ENCODE assay signal across 12 mouse cellular contexts in the genomic region with DNA sequence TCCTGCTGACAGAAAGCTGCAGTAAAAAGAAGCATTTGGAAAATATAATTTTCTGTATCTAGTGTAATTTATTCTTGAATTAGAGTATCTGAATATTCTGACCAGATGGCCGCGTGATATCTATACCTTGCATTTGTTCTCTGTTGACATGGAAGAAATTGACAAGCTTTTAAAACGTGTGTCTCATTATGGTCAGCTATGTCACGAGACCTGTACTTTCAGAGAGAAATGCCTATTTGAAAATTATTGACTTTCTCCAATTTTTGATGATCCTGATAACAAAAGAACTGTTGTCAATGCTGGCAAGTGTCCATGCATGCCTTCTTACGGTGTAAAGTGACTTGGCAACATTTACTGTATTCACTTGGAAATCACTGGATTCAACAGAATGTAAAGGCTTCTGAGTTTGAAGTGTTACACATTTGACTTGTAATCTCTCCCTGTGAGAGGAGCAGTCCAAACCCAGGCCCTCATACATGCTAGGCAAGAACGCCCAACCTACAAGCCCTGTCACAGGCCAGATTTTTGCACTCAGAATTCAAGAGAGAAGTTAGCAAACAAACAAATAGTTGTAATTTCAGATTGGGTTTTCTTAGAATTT. TPM values are rescaled to one million over a fixed set of nuclear protein-coding genes. Genes with fewer than 3 reads are reported as not detected.
DNase-seq lines count a peak whose midpoint lies in the region; ATAC-seq and TF ChIP-seq lines count a peak whose summit lies in the region.
"Had no signal": no experiment of that assay in that cellular context is flagged by ENCODE, and none has a peak within 500 bp of the region (broad histone marks: within the 10 kb centered on the region; RNA-seq: fewer than 3 reads in every experiment).

No protein-coding gene starts in this region.

- H3K4me2 ChIP-seq in heart, embryonic 12.5 days, result peak overlapping the region; percentile 29; the same call in 1 of the 2 replicates
- H3K4me2 ChIP-seq in midbrain, embryonic 11.5 days, result no peak overlapping the region
- H3K4me2 ChIP-seq in midbrain, postnatal 0 days (ENCODE audit: low read depth, low read length, poor library complexity, severe bottlenecking), result no peak overlapping the region
- no peak overlapping the region for H3K4me2 ChIP-seq in forebrain, postnatal 0 days (ENCODE audit: low read depth)

- WGBS in heart, embryonic 12.5 days, result 58% methylated on average over 6 of the region's 6 CpGs
- WGBS in midbrain, embryonic 11.5 days, result 86% methylated on average over 6 of the region's 6 CpGs
- 63% methylated on average over 6 of the region's 6 CpGs for WGBS in midbrain, postnatal 0 days
- WGBS in forebrain, postnatal 0 days, result 38% methylated on average over 6 of the region's 6 CpGs

- no peak overlapping the region for H3K9ac ChIP-seq in heart, embryonic 12.5 days
- H3K9ac ChIP-seq in midbrain, embryonic 11.5 days (ENCODE audit: low read length), result no peak overlapping the region
- H3K9ac ChIP-seq in midbrain, postnatal 0 days (replicated peaks; ENCODE audit: low read length, poor library complexity, severe bottlenecking), result no peak overlapping the region
- no peak overlapping the region for H3K9ac ChIP-seq in forebrain, postnatal 0 days

- no peak for TF ChIP-seq CTCF in midbrain, postnatal 0 days (IDR thresholded peaks at IDR 0.05)
- no peak for TF ChIP-seq CTCF in forebrain, postnatal 0 days (IDR thresholded peaks at IDR 0.05; ENCODE audit: low read depth)

- H3K27me3 ChIP-seq in heart, embryonic 12.5 days (replicated peaks), result no peaks in the 10 kb centered on the region
- H3K27me3 ChIP-seq in midbrain, embryonic 11.5 days (ENCODE audit: control insufficient read depth, insufficient read depth, low read length), result no peaks in the 10 kb centered on the region
- H3K27me3 ChIP-seq in midbrain, postnatal 0 days (ENCODE audit: insufficient read depth, low read length), result no peaks in the 10 kb centered on the region
- H3K27me3 ChIP-seq in forebrain, postnatal 0 days (ENCODE audit: insufficient read depth, low read length), result no peaks in the 10 kb centered on the region

- 0 out of 2 replicates have a peak overlapping the region, but pooled peaks have one; percentile 5 for H3K4me3 ChIP-seq in heart, embryonic 12.5 days
- H3K4me3 ChIP-seq in midbrain, embryonic 11.5 days (ENCODE audit: low read depth, low read length), result no peak overlapping the region
- H3K4me3 ChIP-seq in midbrain, postnatal 0 days (ENCODE audit: low read depth, low read length), result no peak overlapping the region
- H3K4me3 ChIP-seq in forebrain, postnatal 0 days (ENCODE audit: low read depth, low read length), result no peak overlapping the region

- no peak for DNase-seq in heart, postnatal 4 days
- peak; percentile 78 for DNase-seq in midbrain, embryonic 11.5 days (ENCODE audit: low spot score, missing footprints)
- no peak for DNase-seq in midbrain, postnatal 0 days (ENCODE audit: low spot score)
- peak; percentile 66 for DNase-seq in forebrain, postnatal 0 days
- DNase-seq in ovary, postnatal 10 days (ENCODE audit: low spot score), result no peak
- no peak for DNase-seq in cerebellum, postnatal 25 days
- DNase-seq: cerebellum, adult 18-20 months; kidney, adult 18-20 months; right cerebral cortex, adult 18-20 months had no signal

- peaks cover 43% of the 10 kb centered on the region for H3K4me1 ChIP-seq in heart, embryonic 12.5 days (replicated peaks)
- H3K4me1 ChIP-seq in midbrain, embryonic 11.5 days (ENCODE audit: control insufficient read depth, insufficient read depth, low read length), result peaks cover 7% of the 10 kb centered on the region; the same call in 1 of the 2 replicates
- peaks cover 6% of the 10 kb centered on the region; the same call in 1 of the 2 replicates for H3K4me1 ChIP-seq in midbrain, postnatal 0 days (ENCODE audit: insufficient read depth, low read length)
- H3K4me1 ChIP-seq in forebrain, postnatal 0 days (ENCODE audit: insufficient read depth), result peaks cover 22% of the 10 kb centered on the region

- no peaks in the 10 kb centered on the region for H3K9me3 ChIP-seq in heart, embryonic 12.5 days (replicated peaks)
- no peaks in the 10 kb centered on the region for H3K9me3 ChIP-seq in midbrain, embryonic 11.5 days (ENCODE audit: control insufficient read depth, low read length)
- no peaks in the 10 kb centered on the region for H3K9me3 ChIP-seq in midbrain, postnatal 0 days (ENCODE audit: low read length)
- no peaks in the 10 kb centered on the region for H3K9me3 ChIP-seq in forebrain, postnatal 0 days (ENCODE audit: low read length)
- H3K9me3 ChIP-seq: hindbrain, embryonic 10.5 days had no signal

- ATAC-seq in heart, embryonic 12.5 days (ENCODE audit: insufficient number of reproducible peaks, low FRiP score), result no peak
- ATAC-seq in midbrain, embryonic 11.5 days (ENCODE audit: low FRiP score), result no peak
- no peak for ATAC-seq in midbrain, postnatal 0 days (ENCODE audit: low FRiP score)
- peak; percentile 48; the same call in 1 of the 2 replicates for ATAC-seq in forebrain, postnatal 0 days
- ATAC-seq: midbrain, embryonic 16.5 days had no signal

- H3K27ac ChIP-seq in heart, embryonic 12.5 days (ENCODE audit: poor library complexity, severe bottlenecking), result 0 out of 2 replicates have a peak overlapping the region, but pooled peaks have one; percentile 12
- no peak overlapping the region for H3K27ac ChIP-seq in midbrain, embryonic 11.5 days (ENCODE audit: low read depth, low read length)
- H3K27ac ChIP-seq in midbrain, postnatal 0 days (ENCODE audit: low read depth, low read length), result no peak overlapping the region
- H3K27ac ChIP-seq in forebrain, postnatal 0 days (ENCODE audit: low read depth, low read length), result no peak overlapping the region; the same call in 1 of the 2 replicates

- no peaks in the 10 kb centered on the region for H3K36me3 ChIP-seq in heart, embryonic 12.5 days
- no peaks in the 10 kb centered on the region for H3K36me3 ChIP-seq in midbrain, embryonic 11.5 days (ENCODE audit: control insufficient read depth, insufficient read depth, low read length)
- H3K36me3 ChIP-seq in midbrain, postnatal 0 days (ENCODE audit: insufficient read depth, low read length), result no peaks in the 10 kb centered on the region
- H3K36me3 ChIP-seq in forebrain, postnatal 0 days (ENCODE audit: insufficient read depth), result no peaks in the 10 kb centered on the region
- H3K36me3 ChIP-seq: hindbrain, embryonic 10.5 days had no signal

RNA-seq across cellular contexts. Expression of a gene that starts 49.3 kb away (rescaled TPM):
- 160 and 161 TPM in 2 replicates for polyA plus RNA-seq in heart, embryonic 12.5 days (2016; fragmentation: Nextera tagmentation; extraction: Ambion mirVana)
- total RNA-seq in heart, postnatal 4 days (2021), result 100 to 1,000 TPM; 223 to 250 TPM
- 85.7 and 88.6 TPM in 2 replicates for polyA plus RNA-seq in midbrain, embryonic 11.5 days (2014; fragmentation: Nextera tagmentation; extraction: Ambion mirVana)
- 32.3 and 39.4 TPM in 2 replicates for total RNA-seq in midbrain, postnatal 0 days (2014; rRNA removed)
- polyA plus RNA-seq in midbrain, postnatal 0 days (2015; fragmentation: Nextera tagmentation; extraction: Ambion mirVana), result 41.3 and 44.0 TPM in 2 replicates
- total RNA-seq in forebrain, postnatal 0 days (2014; rRNA removed), result 38.5 and 43.6 TPM in 2 replicates
- polyA plus RNA-seq in forebrain, postnatal 0 days (2015; fragmentation: Nextera tagmentation; extraction: Ambion mirVana), result 39.1 and 51.7 TPM in 2 replicates

Comparison
In these comparisons a context has a peak if more than half of its experiments do, and no peak if none do; other contexts are left out.
1. DNase-seq: peak in midbrain, embryonic 11.5 days (single experiment) and forebrain, postnatal 0 days (single experiment); none in heart, postnatal 4 days (single experiment), midbrain, postnatal 0 days (single experiment), ovary, postnatal 10 days (single experiment) and cerebellum, postnatal 25 days (0 of 2).